21 mouse cellular contexts compared by ENCODE assay signal in the genomic region with DNA sequence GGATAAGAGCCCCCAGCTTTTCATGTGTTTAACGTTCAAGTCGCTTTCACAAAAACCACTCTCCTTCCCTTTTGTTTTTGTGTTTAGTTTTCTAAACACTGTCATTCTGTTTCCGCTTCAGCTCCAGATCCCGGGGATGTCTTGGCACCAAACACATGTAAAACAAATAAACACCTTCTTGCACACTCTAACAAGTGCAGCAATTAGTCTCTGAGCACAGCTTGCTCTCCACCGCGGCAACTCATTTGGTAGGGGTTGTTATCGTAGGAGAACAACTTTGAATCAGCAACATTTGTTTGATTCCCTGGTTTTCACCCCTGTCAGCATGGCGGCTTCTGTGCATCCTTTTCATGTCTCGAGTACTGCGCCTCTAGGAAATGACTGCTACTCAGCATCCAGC.
A peak's percentile ranks its signal among the peaks of the same experiment; 100 is the strongest.
DNase-seq lines count a peak whose midpoint lies in the region; ATAC-seq and TF ChIP-seq lines count a peak whose summit lies in the region.
"Had no signal": no experiment of that assay in that cellular context is flagged by ENCODE, and none has a peak within 500 bp of the region (broad histone marks: within the 10 kb centered on the region; RNA-seq: fewer than 3 reads in every experiment).

No protein-coding gene starts in this region.

- H3K27me3 ChIP-seq in forebrain, embryonic 12.5 days = no peaks in the 10 kb centered on the region
- no peaks in the 10 kb centered on the region for H3K27me3 ChIP-seq in forebrain, embryonic 11.5 days (ENCODE audit: control insufficient read depth, insufficient read depth, low read length)
- H3K27me3 ChIP-seq in limb, embryonic 11.5 days (ENCODE audit: control insufficient read depth, insufficient read depth, low read length) = no peaks in the 10 kb centered on the region
- H3K27me3 ChIP-seq in limb, embryonic 10.5 days (ENCODE audit: low read depth, poor library complexity, severe bottlenecking) = no peaks in the 10 kb centered on the region
- H3K27me3 ChIP-seq: heart, embryonic 13.5 days; midbrain, embryonic 12.5 days had no signal

- DNase-seq in forebrain, embryonic 11.5 days (ENCODE audit: low spot score) = no peak
- DNase-seq in limb, embryonic 11.5 days (ENCODE audit: low spot score) = peak; percentile 20
- DNase-seq in limb, embryonic 10.5 days (ENCODE audit: low spot score) = no peak
- DNase-seq in brain, embryonic 14.5 days (ENCODE audit: low read depth) = peak; percentile 89
- peak; percentile 0 to 6 for DNase-seq in right cerebral cortex, postnatal 36 days (ENCODE audit: low spot score in 2 of 2)
- no peak for DNase-seq in heart, adult 11 months
- DNase-seq: adrenal gland, adult 8-10 months; cerebellum, adult 8-10 months; gastrocnemius, postnatal 36 days; heart, postnatal 36 days; kidney, adult 18-20 months; kidney, postnatal 10 days; lung, adult 2 months; retina, postnatal 1 day; thymus, postnatal 14 days had no signal

- no peak for TF ChIP-seq POLR2A in brain, embryonic 14.5 days (IDR thresholded peaks at IDR 0.05; ENCODE audit: borderline replicate concordance, extremely low read depth, insufficient read depth, insufficient read length, poor library complexity, severe bottlenecking)

- H3K4me3 ChIP-seq in forebrain, embryonic 12.5 days (replicated peaks) = no peak overlapping the region
- no peak overlapping the region for H3K4me3 ChIP-seq in forebrain, embryonic 11.5 days (ENCODE audit: low read depth, low read length)
- no peak overlapping the region for H3K4me3 ChIP-seq in limb, embryonic 11.5 days (ENCODE audit: low read depth, low read length)
- H3K4me3 ChIP-seq in limb, embryonic 10.5 days = no peak overlapping the region
- H3K4me3 ChIP-seq: heart, embryonic 13.5 days; midbrain, embryonic 12.5 days had no signal

- H3K27ac ChIP-seq in forebrain, embryonic 12.5 days = no peak overlapping the region
- no peak overlapping the region for H3K27ac ChIP-seq in forebrain, embryonic 11.5 days (ENCODE audit: low read depth, low read length)
- no peak overlapping the region for H3K27ac ChIP-seq in limb, embryonic 11.5 days (replicated peaks; ENCODE audit: low read depth, low read length)
- no peak overlapping the region for H3K27ac ChIP-seq in limb, embryonic 10.5 days
- H3K27ac ChIP-seq: heart, embryonic 13.5 days; macrophage; midbrain, embryonic 12.5 days; stomach, postnatal 0 days had no signal

- no peaks in the 10 kb centered on the region for H3K4me1 ChIP-seq in forebrain, embryonic 12.5 days
- H3K4me1 ChIP-seq in forebrain, embryonic 11.5 days (replicated peaks; ENCODE audit: control insufficient read depth, insufficient read depth, low read length) = no peaks in the 10 kb centered on the region
- no peaks in the 10 kb centered on the region for H3K4me1 ChIP-seq in limb, embryonic 11.5 days (ENCODE audit: control insufficient read depth, insufficient read depth, low read length)
- H3K4me1 ChIP-seq in limb, embryonic 10.5 days = no peaks in the 10 kb centered on the region
- H3K4me1 ChIP-seq: heart, embryonic 13.5 days; midbrain, embryonic 12.5 days had no signal

- peak; percentile 33; the same call in 1 of the 2 replicates for ATAC-seq in forebrain, embryonic 12.5 days (ENCODE audit: low FRiP score)
- no peak for ATAC-seq in forebrain, embryonic 11.5 days (replicated peaks; ENCODE audit: low FRiP score)
- no peak for ATAC-seq in limb, embryonic 11.5 days (ENCODE audit: insufficient number of reproducible peaks, low FRiP score, low TSS enrichment, low read depth)

- H3K9me3 ChIP-seq in forebrain, embryonic 12.5 days = no peaks in the 10 kb centered on the region
- no peaks in the 10 kb centered on the region for H3K9me3 ChIP-seq in forebrain, embryonic 11.5 days (ENCODE audit: control insufficient read depth, low read length)
- no peaks in the 10 kb centered on the region for H3K9me3 ChIP-seq in limb, embryonic 11.5 days (ENCODE audit: control insufficient read depth, low read length)
- no peaks in the 10 kb centered on the region for H3K9me3 ChIP-seq in limb, embryonic 10.5 days (replicated peaks)
- H3K9me3 ChIP-seq: heart, embryonic 13.5 days; midbrain, embryonic 12.5 days had no signal

- no peak overlapping the region for H3K9ac ChIP-seq in forebrain, embryonic 12.5 days
- H3K9ac ChIP-seq in forebrain, embryonic 11.5 days (ENCODE audit: low read length) = no peak overlapping the region
- no peak overlapping the region for H3K9ac ChIP-seq in limb, embryonic 11.5 days (ENCODE audit: low read length)
- H3K9ac ChIP-seq: heart, embryonic 13.5 days; midbrain, embryonic 12.5 days had no signal

- TF ChIP-seq CTCF in brain, embryonic 14.5 days (IDR thresholded peaks at IDR 0.05; ENCODE audit: borderline replicate concordance, extremely low read depth, insufficient read depth, insufficient read length) = no peak

- H3K36me3 ChIP-seq in forebrain, embryonic 12.5 days (replicated peaks) = no peaks in the 10 kb centered on the region
- no peaks in the 10 kb centered on the region for H3K36me3 ChIP-seq in forebrain, embryonic 11.5 days (ENCODE audit: control insufficient read depth, insufficient read depth, low read length)
- no peaks in the 10 kb centered on the region for H3K36me3 ChIP-seq in limb, embryonic 11.5 days (ENCODE audit: control insufficient read depth, insufficient read depth, low read length)
- no peaks in the 10 kb centered on the region for H3K36me3 ChIP-seq in limb, embryonic 10.5 days
- H3K36me3 ChIP-seq: heart, embryonic 13.5 days; midbrain, embryonic 12.5 days had no signal

- WGBS in forebrain, embryonic 12.5 days = 48% methylated on average over 10 of the region's 10 CpGs
- WGBS in forebrain, embryonic 11.5 days = 63% methylated on average over 10 of the region's 10 CpGs
- 35% methylated on average over 10 of the region's 10 CpGs for WGBS in limb, embryonic 11.5 days
- 54% methylated on average over 10 of the region's 10 CpGs for WGBS in limb, embryonic 10.5 days

- H3K4me2 ChIP-seq in forebrain, embryonic 12.5 days = no peak overlapping the region
- H3K4me2 ChIP-seq in forebrain, embryonic 11.5 days (ENCODE audit: low read depth, low read length, severe bottlenecking) = no peak overlapping the region
- no peak overlapping the region for H3K4me2 ChIP-seq in limb, embryonic 11.5 days (ENCODE audit: low read depth, severe bottlenecking)
- H3K4me2 ChIP-seq: heart, embryonic 13.5 days; liver, embryonic 11.5 days; midbrain, embryonic 12.5 days had no signal

Comparison
In these comparisons a context has a peak if more than half of its experiments do, and no peak if none do; other contexts are left out.
1. DNase-seq: peak in limb, embryonic 11.5 days (single experiment), brain, embryonic 14.5 days (single experiment) and right cerebral cortex, postnatal 36 days (2 of 2); none in forebrain, embryonic 11.5 days (single experiment), limb, embryonic 10.5 days (single experiment) and heart, adult 11 months (single experiment).